Mouse (Mus musculus) myocyte (in vitro differentiated cells): ENCODE measurements around the gene Ascl4.

Source experiments
- E2F4 ChIP-seq: IDR thresholded peaks from one replicate; pipeline ENCODE4 v1.6.1; 2011; ENCODE audit warnings: mild to moderate bottlenecking, control low read depth, moderate library complexity; ENCODE audit not compliant: insufficient read depth
- MAX ChIP-seq: IDR thresholded peaks from one replicate; pipeline ENCODE4 v1.6.1; 2011; ENCODE audit warnings: low read depth, mild to moderate bottlenecking, control low read depth
- MYOD1 ChIP-seq, 3 experiments: IDR thresholded peaks; one replicate each; pipeline ENCODE4 v1.6.1; 2011; ENCODE audit warnings: control low read depth in 2 of 3, low read depth in 2 of 3, mild to moderate bottlenecking in 2 of 3, moderate library complexity in 1 of 3; ENCODE audit not compliant: insufficient read length in 2 of 3, control insufficient read depth in 1 of 3
- POLR2A ChIP-seq: IDR thresholded peaks from one replicate; pipeline ENCODE4 v1.6.1; 2011; ENCODE audit warnings: low read depth, mild to moderate bottlenecking, control low read depth, moderate library complexity; ENCODE audit not compliant: insufficient read length
- POLR2AphosphoS2 ChIP-seq: IDR thresholded peaks from one replicate; pipeline ENCODE4 v1.6.1; 2011; ENCODE audit warnings: low read depth, control low read depth; ENCODE audit not compliant: insufficient read length
- TCF3 ChIP-seq: IDR thresholded peaks from one replicate; pipeline ENCODE4 v1.6.1; 2011; ENCODE audit warnings: low read depth, control low read depth; ENCODE audit not compliant: insufficient read length

DNA sequence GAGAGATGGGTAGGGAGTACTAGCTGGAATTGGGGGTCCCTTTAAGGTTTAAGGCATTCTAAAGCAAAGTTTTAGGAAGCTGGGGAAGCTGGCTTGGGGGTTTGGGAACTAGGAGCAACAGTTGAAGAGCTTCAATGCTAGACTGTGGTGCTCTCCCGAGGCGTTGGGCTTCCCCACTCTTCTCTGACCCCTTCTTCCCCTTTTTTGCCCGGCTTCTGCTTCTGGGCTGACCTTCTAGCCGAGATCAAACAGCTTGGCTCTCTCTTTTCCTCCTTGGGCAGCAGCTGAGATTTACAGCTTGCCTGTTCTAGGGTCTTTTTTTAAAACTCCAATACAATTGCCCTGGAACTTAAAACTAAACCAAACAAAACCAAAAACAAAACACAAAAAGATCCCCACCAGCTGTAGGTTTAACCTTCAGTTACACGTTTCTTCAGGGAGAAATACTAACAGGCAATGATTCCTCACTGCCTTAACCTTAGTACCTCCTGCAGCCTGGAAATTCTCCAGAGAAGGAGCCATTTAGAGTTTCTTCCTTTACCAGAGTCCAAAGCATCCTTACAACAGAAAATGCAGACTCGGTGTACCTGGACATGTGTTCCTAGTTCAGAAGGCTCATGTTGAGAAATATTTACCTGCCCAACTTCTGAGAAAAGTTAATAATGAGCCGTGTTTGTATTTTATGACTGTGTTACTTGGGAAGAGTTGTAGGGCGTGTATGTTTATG, 42.6 kb downstream of the Ascl4 start:
- TF ChIP-seq TCF3 (no peak), MYOD1 (IDR thresholded peaks at IDR 0.05; ENCODE audit: control insufficient read depth in 1 of 3, insufficient read length in 2 of 3, low read depth in 2 of 3) (no peak), POLR2A (no peak), E2F4 (no peak), MAX (no peak), POLR2AphosphoS2 (no peak)
